ENCODE assay signal across 12 mouse cellular contexts in genomic region chr8:59776327-59776726, GRCm38 (mm10).
"Had no signal": no experiment of that assay in that cellular context is flagged by ENCODE, and none has a peak within 500 bp of the region (broad histone marks: within the 10 kb centered on the region; RNA-seq: fewer than 3 reads in every experiment).

No protein-coding gene starts in this region.

- H3K4me3 ChIP-seq: left cerebral cortex, adult 2 months; limb, embryonic 10.5 days; liver, embryonic 12.5 days; midbrain, embryonic 12.5 days had no signal

- H3K9me3 ChIP-seq: limb, embryonic 10.5 days; liver, embryonic 12.5 days; midbrain, embryonic 12.5 days had no signal

- DNase-seq: kidney, adult 11 months; kidney, adult 9 months; kidney, postnatal 4 days; lung, embryonic 14.5 days; lung, postnatal 14 days; right cerebral cortex, postnatal 14 days; thymus, postnatal 36 days had no signal

- ATAC-seq: liver, embryonic 12.5 days had no signal

- H3K27me3 ChIP-seq: liver, embryonic 12.5 days; midbrain, embryonic 12.5 days had no signal

- H3K36me3 ChIP-seq: limb, embryonic 10.5 days; liver, embryonic 12.5 days; midbrain, embryonic 12.5 days had no signal

- H3K4me1 ChIP-seq: limb, embryonic 10.5 days; liver, embryonic 12.5 days; midbrain, embryonic 12.5 days had no signal

- H3K9ac ChIP-seq: liver, embryonic 12.5 days; lung, embryonic 14.5 days; midbrain, embryonic 12.5 days had no signal

- H3K4me2 ChIP-seq: liver, embryonic 12.5 days; lung, embryonic 14.5 days; midbrain, embryonic 12.5 days had no signal

- H3K27ac ChIP-seq: kidney, postnatal 0 days; left cerebral cortex, adult 2 months; limb, embryonic 10.5 days; liver, embryonic 12.5 days; midbrain, embryonic 12.5 days had no signal
